Mouse (Mus musculus) layer of hippocampus, postnatal 14 days (tissue): Measurements from ENCODE around the gene Tmem80. TPM values are rescaled to one million over a fixed set of nuclear protein-coding genes. Genes with fewer than 3 reads are reported as not detected.

Source experiments
- DNase-seq, 2 experiments: peaks; one replicate each; pipeline ENCODE4 v3.0.0; 2021 to 2022; ENCODE audit warnings: low spot score in 2 of 2, mixed read lengths in 1 of 2
- long read RNA-seq, 2 experiments: library from polyadenylated mRNA; stranded (forward); transcript quantifications; one replicate each; pipeline ENCODE4 v2.0.0; 2021
- total RNA-seq, 2 experiments: library from RNA; stranded (reverse); gene quantifications; 2 replicates each; pipeline ENCODE4 v1.2.3; 2021

Tmem80 gene
- 10 to 100 TPM; 30.2 to 30.8 TPM for total RNA-seq
- long read RNA-seq, experiment 1, partial matches to known transcripts, result 0 of 10 reads
- long read RNA-seq, experiment 1, other reads (novel, unspliced or antisense), result 4 of 10 reads
- long read RNA-seq, experiment 2, partial matches to known transcripts, result 1 of 19 reads
- long read RNA-seq, experiment 2, other reads (novel, unspliced or antisense), result 9 of 19 reads

GRCm38 (mm10) chr7:141327469-141328372, at the start of gene Tmem80, which contains the start of gene Deaf1:
TSS of gene Tmem80 (plus strand) at chr7:141327739.
TSS of gene Deaf1 (minus strand) at chr7:141327690.
- DNase-seq, result peak; percentile 100

DNA sequence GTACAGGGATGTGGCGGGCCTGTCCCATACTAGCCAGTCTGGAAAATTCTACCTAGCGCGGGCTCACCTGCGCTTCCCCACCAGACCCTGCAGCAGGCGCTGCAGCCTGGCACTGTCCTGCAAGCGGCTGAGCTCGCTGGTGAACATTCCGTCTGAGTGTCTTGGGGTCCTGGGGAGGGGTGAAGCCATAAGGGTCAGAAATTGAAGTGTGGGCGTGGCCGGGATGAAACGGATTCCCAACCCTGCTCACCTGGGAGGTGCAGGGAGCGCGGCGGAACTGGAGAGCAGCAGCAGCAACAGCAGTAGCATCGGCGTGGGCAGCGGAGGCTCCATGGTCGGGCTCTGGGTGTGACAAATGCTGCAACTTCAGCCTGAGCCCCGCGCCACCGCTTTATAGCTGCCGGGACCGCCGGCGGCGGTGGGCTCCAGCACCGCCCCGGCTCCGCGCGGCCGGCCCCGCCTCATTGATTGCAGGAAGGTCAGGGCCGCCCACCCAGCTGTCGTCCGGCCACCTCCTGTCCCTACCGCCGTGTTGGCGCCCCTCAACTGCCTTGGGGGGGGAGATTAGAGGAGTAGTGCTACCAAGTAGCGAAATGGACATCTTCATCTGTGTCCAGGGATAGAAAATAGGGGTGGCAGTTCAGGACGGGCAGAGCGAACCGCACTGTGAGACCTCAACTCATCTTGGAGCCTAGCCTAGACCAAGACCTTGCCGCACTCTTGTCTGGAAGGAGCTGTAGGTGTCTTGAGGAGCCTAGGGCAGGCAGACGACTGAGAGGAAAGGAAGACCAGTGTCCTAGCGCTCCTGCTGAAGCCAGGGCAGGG, 48.6 kb upstream of the Tmem80 start, which contains the start of gene Sct:
Sct (minus strand) TSS at position 368 of the 825 bp plus-strand sequence.
- DNase-seq, result no peak

GRCm38 (mm10) chr7:141281442-141281841, 46.1 kb upstream of the Tmem80 start:
- DNase-seq, result no peak

DNA sequence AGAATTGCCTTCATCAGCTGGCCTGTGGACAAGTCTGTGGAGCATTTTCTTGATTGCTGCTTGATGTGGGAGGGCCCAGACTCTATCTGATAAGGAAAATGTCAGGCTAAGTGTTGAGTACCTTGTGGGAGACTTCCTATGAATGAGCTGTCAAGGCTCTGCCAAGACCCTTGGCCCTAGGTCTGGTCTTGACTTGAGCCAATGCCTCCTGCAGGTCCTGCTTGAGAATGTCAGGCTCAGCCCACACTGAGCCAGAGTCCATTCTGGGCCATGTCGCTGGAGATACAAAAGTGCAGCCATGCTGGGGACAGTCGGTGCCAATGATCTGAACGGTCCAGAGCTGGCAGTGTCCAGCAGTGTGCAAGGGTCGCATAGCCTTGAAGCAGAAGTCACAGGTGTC, 44.8 kb upstream of the Tmem80 start:
- DNase-seq, result no peak

- DNase-seq, result no peak
These were observed 39.5 kb upstream of the Tmem80 start for GRCm38 (mm10) chr7:141288042-141288441.

DNA sequence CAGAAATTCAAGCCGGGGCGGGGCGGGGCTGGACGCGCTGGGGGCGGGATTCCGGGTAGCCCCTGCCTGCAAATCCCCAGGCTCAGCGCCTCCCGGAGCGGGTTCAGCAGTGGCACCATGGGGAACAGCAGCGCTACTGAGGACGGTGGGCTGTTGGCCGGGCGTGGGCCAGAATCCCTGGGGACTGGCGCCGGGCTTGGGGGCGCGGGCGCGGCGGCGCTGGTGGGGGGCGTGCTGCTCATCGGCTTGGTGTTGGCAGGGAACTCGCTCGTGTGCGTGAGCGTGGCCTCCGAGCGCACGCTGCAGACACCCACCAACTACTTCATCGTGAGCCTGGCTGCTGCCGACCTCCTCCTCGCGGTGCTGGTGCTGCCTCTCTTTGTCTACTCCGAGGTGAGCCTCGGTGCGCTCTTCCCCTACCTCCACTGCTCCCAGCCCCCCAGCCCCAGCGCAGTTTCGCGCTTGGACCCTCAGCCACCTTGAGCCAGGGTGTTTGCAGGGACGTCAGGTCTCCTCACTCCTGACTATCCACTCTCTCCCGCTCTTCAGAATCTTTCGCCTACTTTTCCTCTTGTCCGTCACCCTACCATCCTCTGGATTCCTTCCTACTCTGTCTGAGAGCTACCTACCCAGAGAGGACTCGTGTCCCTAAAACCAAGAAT, 35.5 kb upstream of the Tmem80 start, which contains the start of gene Drd4:
Drd4 (plus strand) TSS at position 86 of the 662 bp plus-strand sequence.
- DNase-seq, result no peak

DNA sequence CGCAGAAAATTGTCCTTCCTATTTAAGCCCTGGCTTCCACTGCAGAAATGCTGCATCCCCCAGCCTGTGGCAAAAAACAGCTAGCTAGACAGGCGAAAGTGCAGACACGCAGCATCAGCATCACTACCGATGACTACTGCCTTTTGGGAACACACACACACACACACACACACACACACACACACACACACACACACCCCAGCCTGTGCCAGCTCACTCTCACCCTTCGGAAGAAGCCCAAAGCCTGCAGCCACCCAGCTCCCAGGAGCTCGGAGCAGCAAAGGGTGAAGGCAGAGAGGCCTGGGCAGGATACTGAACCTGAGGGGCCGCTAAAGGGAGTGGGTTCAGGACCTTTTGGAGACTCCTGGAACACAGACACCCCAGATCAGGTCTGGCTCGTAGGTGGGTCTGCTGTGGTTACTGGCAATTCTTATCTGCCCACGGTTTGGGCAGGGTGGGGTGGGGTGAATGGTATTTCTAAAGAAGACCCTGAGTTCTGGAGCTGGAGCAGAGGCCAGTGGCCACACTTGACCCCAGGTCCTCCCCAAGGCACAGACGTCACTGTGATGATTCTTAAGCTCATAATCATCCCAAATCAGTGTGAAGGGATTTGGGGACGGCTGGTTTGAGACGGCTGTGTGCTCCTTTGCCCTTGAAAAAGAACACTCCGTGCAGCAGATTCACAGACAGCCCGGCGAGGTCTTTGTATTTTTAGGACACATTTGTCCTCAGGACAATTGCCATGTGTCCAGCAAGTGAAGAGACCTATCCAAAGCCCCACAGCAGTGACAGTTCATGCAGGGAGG, 34.8 kb upstream of the Tmem80 start:
- no peak for DNase-seq

- DNase-seq, result no peak
These were observed 33.6 kb upstream of the Tmem80 start for GRCm38 (mm10) chr7:141293852-141294471.

GRCm38 (mm10) chr7:141294479-141294878, 33.1 kb upstream of the Tmem80 start:
- no peak for DNase-seq

- no peak for DNase-seq
These were observed 29.5 kb upstream of the Tmem80 start for GRCm38 (mm10) chr7:141297926-141298650.

GRCm38 (mm10) chr7:141299175-141299574, 28.4 kb upstream of the Tmem80 start:
- DNase-seq, result peak in 1 of 2 experiments; percentile 61

GRCm38 (mm10) chr7:141301386-141301785, 26.2 kb upstream of the Tmem80 start:
- DNase-seq, result no peak

DNA sequence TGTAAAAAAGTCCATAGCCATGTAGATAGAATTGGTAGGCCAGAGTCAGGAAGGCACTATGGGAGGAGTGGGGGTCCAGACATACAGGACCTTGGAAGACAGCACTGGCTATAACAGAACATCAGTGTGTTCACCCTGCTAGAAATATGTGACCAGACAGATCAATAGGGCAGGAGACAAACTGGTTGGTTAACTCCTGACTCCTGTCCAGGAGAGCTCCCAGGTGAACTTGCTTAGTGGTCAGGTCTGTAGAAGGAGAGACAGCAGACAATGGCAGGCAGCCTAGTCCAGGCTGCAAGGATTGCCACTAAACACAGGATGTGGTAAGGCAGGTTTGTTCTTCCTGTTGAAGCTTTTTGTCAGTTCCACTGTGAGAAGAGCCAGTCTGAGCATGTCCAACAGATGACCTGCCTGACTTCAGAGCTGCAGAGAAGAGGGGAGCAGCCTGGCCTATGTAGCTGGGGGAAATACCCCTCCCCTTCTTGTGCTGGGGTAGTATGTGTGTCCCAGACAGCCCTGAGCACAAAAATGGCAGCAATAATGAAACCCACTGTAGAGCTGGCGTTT, 24.8 kb upstream of the Tmem80 start:
- DNase-seq, result no peak

- DNase-seq, result no peak
These were observed 23.0 kb upstream of the Tmem80 start for GRCm38 (mm10) chr7:141304537-141304936.

GRCm38 (mm10) chr7:141314416-141314815, 13.1 kb upstream of the Tmem80 start:
- no peak for DNase-seq

DNA sequence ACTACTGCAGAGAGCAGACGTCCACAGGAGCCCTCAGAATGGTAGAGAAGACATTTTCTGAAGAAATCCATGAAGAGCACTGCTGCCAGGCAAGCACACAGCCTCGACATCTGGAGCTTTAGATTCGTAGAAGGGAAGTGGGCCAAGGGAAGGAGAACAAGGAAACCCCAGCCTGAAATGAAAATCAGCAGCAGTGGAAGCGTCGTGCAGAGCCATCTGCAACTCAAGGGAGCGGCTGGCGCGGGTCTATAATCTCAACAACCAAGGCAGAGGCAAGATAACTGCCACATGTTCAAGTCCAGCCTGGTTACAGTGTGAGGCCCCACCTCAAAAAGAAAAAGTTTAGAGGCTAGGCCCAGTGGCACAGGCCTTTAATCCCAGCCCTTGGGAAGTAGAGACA, 12.5 kb upstream of the Tmem80 start:
- DNase-seq, result no peak

DNA sequence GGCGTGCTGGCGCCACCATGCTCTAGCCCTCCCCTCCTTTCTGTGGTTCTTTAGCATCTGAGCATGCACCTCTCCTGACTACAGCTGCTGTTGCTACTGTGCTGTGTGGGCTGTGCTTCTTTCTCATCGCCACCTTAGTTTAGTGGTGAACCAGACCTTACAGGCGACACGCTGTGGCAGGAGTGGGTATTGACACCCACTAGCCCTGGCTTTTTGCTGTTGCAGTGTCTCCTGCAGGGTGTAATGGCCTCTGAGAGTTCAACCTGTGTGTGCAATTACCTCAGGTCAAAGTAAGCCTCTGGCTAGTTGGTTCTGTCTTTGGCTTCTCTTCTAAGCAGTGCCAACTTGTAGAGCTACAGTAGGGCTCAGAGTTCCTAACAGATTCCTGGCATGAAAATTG, 11.6 kb upstream of the Tmem80 start:
- DNase-seq, result no peak

DNA sequence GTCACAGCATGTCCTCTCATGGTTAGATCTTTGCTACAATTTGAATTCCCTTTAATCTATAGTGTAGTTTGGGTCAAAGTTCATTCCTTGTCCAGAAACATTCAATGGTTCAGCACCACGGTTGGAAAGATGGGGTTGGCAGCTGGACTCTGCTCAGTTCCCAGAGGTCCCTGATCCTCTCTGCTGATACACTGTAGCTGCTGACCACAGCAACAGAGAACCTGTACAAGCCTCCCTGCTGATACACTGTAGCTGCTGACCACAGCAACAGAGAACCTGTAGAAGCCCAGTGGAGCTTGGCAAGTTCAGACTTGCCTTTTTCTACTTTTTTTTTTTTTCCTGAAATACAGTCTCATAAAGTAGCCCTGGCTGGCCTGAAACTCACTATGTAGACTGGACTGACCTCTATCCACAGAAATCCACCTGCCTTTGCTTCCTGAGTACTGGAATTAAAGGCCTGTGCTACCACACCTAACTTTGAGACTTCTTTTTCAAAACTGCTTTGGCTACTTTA, 9.9 kb upstream of the Tmem80 start:
- no peak for DNase-seq
